Mouse (Mus musculus): ENCODE results near the gene Brd3. TPM values are rescaled to one million over a fixed set of nuclear protein-coding genes. Genes with fewer than 3 reads are reported as not detected.
A peak's percentile ranks its signal among the peaks of the same experiment; 100 is the strongest.

Brd3 gene
- total RNA-seq, 1 experiment = 28.4 TPM

DNA sequence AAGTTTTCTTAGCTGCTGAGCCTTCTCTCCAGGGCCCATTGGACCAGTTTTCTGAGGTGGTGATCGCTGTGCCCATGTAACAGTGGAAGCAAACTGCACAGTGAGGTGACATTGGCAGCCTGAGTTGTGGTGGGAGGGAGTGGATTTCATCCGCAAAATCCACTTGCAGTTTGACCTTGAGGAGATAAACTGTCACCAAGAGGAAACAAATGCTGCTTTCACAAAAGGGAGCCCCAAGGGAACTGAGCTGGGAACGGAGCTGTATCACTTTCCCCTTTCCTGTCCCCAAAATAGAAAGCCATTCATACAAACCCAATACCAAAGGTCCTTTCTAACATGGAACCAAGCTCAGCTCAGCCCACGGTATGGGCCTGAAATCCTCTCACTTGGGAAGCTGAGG lies 27.6 kb downstream of the Brd3 start:
- no peak overlapping the region for H3K9ac ChIP-seq (ENCODE audit: insufficient read depth, low read depth, low read length, poor library complexity, severe bottlenecking)
- no peaks in the 10 kb centered on the region for H3K36me3 ChIP-seq (ENCODE audit: control insufficient read depth, insufficient read depth, low read length, poor library complexity, severe bottlenecking)
- DNase-seq (ENCODE audit: low read depth, low spot score) = no peak
- H3K9me3 ChIP-seq (ENCODE audit: control insufficient read depth, insufficient read depth, low read depth, low read length) = no peaks in the 10 kb centered on the region
- in situ Hi-C loops (cut with MboI; ENCODE audit: low sequenced_read_pairs in 2 of 2, unreplicated experiment in 2 of 2) = no loop called here
- no peak for TF ChIP-seq ZNF384 (IDR thresholded peaks at IDR 0.05; ENCODE audit: low read depth, low read length)
- TF ChIP-seq MAFK (IDR thresholded peaks at IDR 0.05; ENCODE audit: insufficient read depth, low read depth, low read length) = no peak
- no peak for TF ChIP-seq ZC3H11A (IDR thresholded peaks at IDR 0.05; ENCODE audit: borderline replicate concordance, low read depth, low read length)
- TF ChIP-seq HCFC1 (IDR thresholded peaks at IDR 0.05; ENCODE audit: borderline replicate concordance, insufficient read depth, low read length) = no peak
- no peak for TF ChIP-seq CHD2 (IDR thresholded peaks at IDR 0.05; ENCODE audit: low read depth, low read length)
- H3K4me1 ChIP-seq (ENCODE audit: control insufficient read depth in 2 of 2, insufficient read depth in 2 of 2, low read length in 2 of 2, poor library complexity in 1 of 2) = no peaks in the 10 kb centered on the region
- H3K4me3 ChIP-seq (ENCODE audit: insufficient read depth in 1 of 2, low read depth in 1 of 2, low read length in 2 of 2, poor library complexity in 1 of 2, severe bottlenecking in 1 of 2) = no peak overlapping the region
- H3K27ac ChIP-seq (ENCODE audit: insufficient read depth, low read depth, low read length, poor library complexity, severe bottlenecking) = no peak overlapping the region

DNA sequence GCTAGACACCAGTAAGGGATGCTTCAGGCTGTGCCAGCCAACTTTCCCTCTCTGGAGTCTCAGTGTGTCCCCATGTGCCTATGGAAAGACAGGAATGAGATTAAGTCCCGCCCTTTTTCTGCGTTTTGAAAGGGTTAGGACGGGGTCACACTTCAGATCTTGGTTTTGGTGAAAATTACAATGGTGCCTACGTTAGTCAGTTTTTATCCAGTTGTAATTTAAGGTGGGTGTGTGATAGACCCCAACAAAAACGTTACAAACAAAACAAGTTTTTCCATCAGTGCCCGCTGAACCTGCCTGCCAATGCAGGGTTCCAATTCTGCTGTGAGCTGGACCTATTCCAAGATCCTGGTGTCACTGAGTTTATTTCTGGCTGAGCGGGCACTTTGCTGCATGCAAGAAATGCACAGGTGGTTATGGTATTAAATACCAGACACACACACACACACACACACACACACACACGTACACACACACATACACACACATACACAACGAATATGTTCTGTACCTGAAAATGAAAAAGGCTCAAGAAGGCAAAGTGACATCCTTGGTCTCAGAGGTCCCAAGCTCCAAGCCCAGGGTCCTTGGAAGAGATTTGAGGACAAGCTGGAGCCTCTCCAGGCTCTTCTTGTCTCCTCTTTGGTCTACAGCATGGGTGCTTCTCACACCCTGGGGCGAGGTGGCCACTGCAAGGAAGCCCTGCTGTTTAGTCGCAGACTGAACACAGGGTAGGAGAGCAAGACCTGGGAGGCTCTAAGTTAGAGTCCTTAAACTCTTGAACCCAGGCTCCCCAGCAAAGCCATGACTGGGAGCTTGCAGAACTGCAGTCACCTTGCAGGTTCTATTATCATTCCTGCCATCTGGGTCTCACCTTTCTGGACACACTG lies 30.9 kb downstream of the Brd3 start:
- Histone ChIP-seq H3K9me3 (ENCODE audit: control insufficient read depth, insufficient read depth, low read depth, low read length) (no peaks in the 10 kb centered on the region), H3K4me1 (ENCODE audit: control insufficient read depth in 2 of 2, insufficient read depth in 2 of 2, low read length in 2 of 2, poor library complexity in 1 of 2) (peaks cover 3 to 15% of the 10 kb centered on the region in 2 experiments; a peak in 2 of 4 replicates), H3K9ac (ENCODE audit: insufficient read depth, low read depth, low read length, poor library complexity, severe bottlenecking) (peak overlapping the region; percentile 65), H3K36me3 (ENCODE audit: control insufficient read depth, insufficient read depth, low read length, poor library complexity, severe bottlenecking) (peaks cover 11% of the 10 kb centered on the region; the same call in 1 of the 2 replicates), H3K4me3 (ENCODE audit: insufficient read depth in 1 of 2, low read depth in 1 of 2, low read length in 2 of 2, poor library complexity in 1 of 2, severe bottlenecking in 1 of 2) (peak overlapping the region; percentile 73 to 91), H3K27ac (ENCODE audit: insufficient read depth, low read depth, low read length, poor library complexity, severe bottlenecking) (peak overlapping the region; percentile 42; the same call in 1 of the 2 replicates)
- DNase-seq (ENCODE audit: low read depth, low spot score) = no peak
- in situ Hi-C loops (cut with MboI; ENCODE audit: low sequenced_read_pairs in 2 of 2, unreplicated experiment in 2 of 2) = no loop called here
- TF ChIP-seq ZC3H11A (IDR thresholded peaks at IDR 0.05; ENCODE audit: borderline replicate concordance, low read depth, low read length) (no peak), ZNF384 (IDR thresholded peaks at IDR 0.05; ENCODE audit: low read depth, low read length) (no peak), MAFK (IDR thresholded peaks at IDR 0.05; ENCODE audit: insufficient read depth, low read depth, low read length) (no peak), HCFC1 (IDR thresholded peaks at IDR 0.05; ENCODE audit: borderline replicate concordance, insufficient read depth, low read length) (no peak)

DNA sequence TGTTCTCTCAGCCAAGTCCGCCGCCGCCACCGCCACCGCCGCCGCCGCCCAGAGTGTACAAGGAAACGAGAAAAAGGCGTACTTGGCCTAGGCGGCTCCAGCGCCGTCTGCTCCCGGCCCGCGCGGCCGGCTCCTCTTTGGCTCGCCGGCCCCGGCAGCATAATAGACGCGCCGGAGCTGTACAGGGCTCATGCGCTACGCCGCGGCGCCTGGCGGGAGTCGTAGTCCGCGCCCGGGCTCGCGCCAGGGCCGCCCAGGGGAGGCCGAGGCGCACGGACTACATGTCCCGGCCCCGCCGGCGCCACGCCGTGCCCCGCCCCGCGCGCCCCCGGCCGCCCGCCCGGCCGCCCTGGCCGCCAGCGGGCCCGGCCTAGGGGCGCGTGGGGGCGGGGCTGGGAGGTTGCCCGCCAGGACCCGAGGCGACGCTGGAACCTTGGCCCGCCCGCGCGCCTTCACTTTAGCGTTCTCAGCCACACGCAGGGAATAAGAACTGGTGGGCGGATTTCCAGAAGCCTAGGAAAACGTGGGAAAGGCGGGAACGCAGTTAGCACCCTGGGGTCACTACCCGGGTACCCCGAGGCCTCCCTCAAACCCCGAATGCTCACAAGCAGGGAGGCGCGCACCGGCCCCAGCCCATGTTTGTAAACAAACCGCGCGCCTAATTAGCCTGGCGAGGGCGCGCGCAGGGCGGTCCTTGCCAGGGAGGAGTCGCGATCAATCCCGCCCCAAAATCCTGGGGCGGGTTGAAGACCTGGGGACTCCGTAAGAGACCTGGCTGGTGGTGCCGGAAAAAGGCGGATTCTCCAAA lies 31.8 kb downstream of the Brd3 start:
- Histone ChIP-seq H3K36me3 (ENCODE audit: control insufficient read depth, insufficient read depth, low read length, poor library complexity, severe bottlenecking) (peaks cover 16% of the 10 kb centered on the region; the same call in 1 of the 2 replicates), H3K4me3 (ENCODE audit: insufficient read depth in 1 of 2, low read depth in 1 of 2, low read length in 2 of 2, poor library complexity in 1 of 2, severe bottlenecking in 1 of 2) (peak overlapping the region; percentile 88 to 95), H3K9ac (ENCODE audit: insufficient read depth, low read depth, low read length, poor library complexity, severe bottlenecking) (peak overlapping the region; percentile 91), H3K9me3 (ENCODE audit: control insufficient read depth, insufficient read depth, low read depth, low read length) (no peaks in the 10 kb centered on the region), H3K4me1 (ENCODE audit: control insufficient read depth in 2 of 2, insufficient read depth in 2 of 2, low read length in 2 of 2, poor library complexity in 1 of 2) (peaks cover 3 to 16% of the 10 kb centered on the region in 2 experiments; a peak in 2 of 4 replicates), H3K27ac (ENCODE audit: insufficient read depth, low read depth, low read length, poor library complexity, severe bottlenecking) (peak overlapping the region; percentile 83)
- in situ Hi-C loops (cut with MboI; ENCODE audit: low sequenced_read_pairs in 2 of 2, unreplicated experiment in 2 of 2) = no loop called here
- TF ChIP-seq HCFC1 (IDR thresholded peaks at IDR 0.05; ENCODE audit: borderline replicate concordance, insufficient read depth, low read length) (peak; percentile 94), MAFK (IDR thresholded peaks at IDR 0.05; ENCODE audit: insufficient read depth, low read depth, low read length) (no peak), CHD2 (IDR thresholded peaks at IDR 0.05; ENCODE audit: low read depth, low read length) (no peak), ZNF384 (IDR thresholded peaks at IDR 0.05; ENCODE audit: low read depth, low read length) (no peak), ZC3H11A (IDR thresholded peaks at IDR 0.05; ENCODE audit: borderline replicate concordance, low read depth, low read length) (no peak)
- peak; percentile 83 for DNase-seq (ENCODE audit: low read depth, low spot score)

DNA sequence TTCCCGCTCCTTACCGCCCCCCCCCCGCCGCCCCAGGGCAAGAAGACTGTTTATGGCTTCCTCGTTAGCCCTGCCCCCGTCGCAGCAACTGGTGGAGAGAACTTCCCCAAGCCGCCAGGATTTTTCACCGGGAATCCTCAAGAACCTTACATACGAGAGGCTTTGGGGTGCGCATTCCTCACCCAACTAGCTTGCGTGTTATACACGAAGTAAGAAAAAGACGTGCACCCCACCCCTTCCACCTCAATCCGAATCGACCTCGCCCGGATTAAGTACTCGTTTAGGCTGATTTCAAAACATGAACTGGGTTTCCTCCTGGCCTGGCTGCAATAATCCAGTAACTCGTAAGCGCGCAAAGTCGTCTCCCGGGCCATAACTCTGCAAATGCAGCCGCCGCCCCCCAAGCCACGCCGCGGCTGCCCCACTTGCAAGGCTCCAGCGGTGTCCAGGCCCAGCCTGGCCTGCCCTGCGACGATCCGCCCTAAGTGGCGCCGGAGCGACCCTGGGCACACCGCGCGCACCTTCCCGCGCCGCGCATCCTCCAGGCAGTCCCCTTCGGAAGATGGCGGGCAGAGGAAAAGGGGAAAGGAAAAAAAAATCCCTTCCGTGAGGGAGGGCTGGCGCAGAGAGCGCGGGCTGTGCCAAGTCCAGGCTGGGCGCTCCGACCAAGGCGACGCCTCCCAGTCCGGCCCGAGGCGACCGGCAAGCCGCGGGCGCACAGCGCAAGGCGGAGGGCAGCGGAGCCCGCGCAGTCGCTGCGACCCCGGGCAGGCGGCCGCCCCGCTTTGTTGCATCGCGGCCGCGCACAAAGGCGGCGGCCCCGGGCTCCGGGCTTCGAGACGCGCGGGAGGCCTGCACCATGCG lies 32.6 kb downstream of the Brd3 start:
- Histone ChIP-seq H3K36me3 (ENCODE audit: control insufficient read depth, insufficient read depth, low read length, poor library complexity, severe bottlenecking) (peaks cover 16% of the 10 kb centered on the region; the same call in 1 of the 2 replicates), H3K4me3 (ENCODE audit: insufficient read depth in 1 of 2, low read depth in 1 of 2, low read length in 2 of 2, poor library complexity in 1 of 2, severe bottlenecking in 1 of 2) (peak overlapping the region; percentile 88 to 95), H3K9ac (ENCODE audit: insufficient read depth, low read depth, low read length, poor library complexity, severe bottlenecking) (peak overlapping the region; percentile 91), H3K9me3 (ENCODE audit: control insufficient read depth, insufficient read depth, low read depth, low read length) (no peaks in the 10 kb centered on the region), H3K4me1 (ENCODE audit: control insufficient read depth in 2 of 2, insufficient read depth in 2 of 2, low read length in 2 of 2, poor library complexity in 1 of 2) (peaks cover 3 to 16% of the 10 kb centered on the region in 2 experiments; a peak in 2 of 4 replicates), H3K27ac (ENCODE audit: insufficient read depth, low read depth, low read length, poor library complexity, severe bottlenecking) (peak overlapping the region; percentile 83)
- in situ Hi-C loops (cut with MboI; ENCODE audit: low sequenced_read_pairs in 2 of 2, unreplicated experiment in 2 of 2) = no loop called here
- peak; percentile 27; the same call in 1 of the 2 replicates for TF ChIP-seq HCFC1 (IDR thresholded peaks at IDR 0.05; ENCODE audit: borderline replicate concordance, insufficient read depth, low read length)
- TF ChIP-seq MAFK (IDR thresholded peaks at IDR 0.05; ENCODE audit: insufficient read depth, low read depth, low read length) = no peak
- TF ChIP-seq ZC3H11A (IDR thresholded peaks at IDR 0.05; ENCODE audit: borderline replicate concordance, low read depth, low read length) = no peak
- TF ChIP-seq ZNF384 (IDR thresholded peaks at IDR 0.05; ENCODE audit: low read depth, low read length) = no peak
- no peak for TF ChIP-seq CHD2 (IDR thresholded peaks at IDR 0.05; ENCODE audit: low read depth, low read length)
- no peak for DNase-seq (ENCODE audit: low read depth, low spot score)
